Mouse (Mus musculus): ENCODE data around the gene Lhfpl5.

DNA sequence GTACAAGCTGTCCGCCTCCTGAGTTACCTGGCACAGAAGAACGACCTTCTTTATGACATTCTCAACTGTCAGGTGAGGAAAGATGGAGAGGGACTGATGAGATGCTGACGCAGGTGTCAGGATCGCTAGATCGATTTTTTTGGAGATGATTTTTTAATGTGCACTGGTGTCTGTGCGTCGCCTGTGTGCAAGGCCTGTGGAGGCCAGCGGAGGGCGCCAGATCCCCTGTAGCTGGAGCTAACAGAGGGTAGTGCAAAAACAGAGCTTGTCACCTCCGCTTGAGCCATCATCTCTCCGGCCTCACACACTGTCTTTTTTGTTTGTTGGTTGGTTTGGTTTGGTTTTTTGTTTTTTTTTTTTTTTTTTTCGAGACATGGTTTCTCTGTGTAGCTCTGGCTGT, 37.6 kb upstream of the Lhfpl5 start:
- no peak for TF ChIP-seq CTCF (IDR thresholded peaks at IDR 0.05; ENCODE audit: low read depth, low read length)
- TF ChIP-seq POLR2A (IDR thresholded peaks at IDR 0.05; ENCODE audit: borderline replicate concordance, low read depth, low read length): no peak

All from bone marrow macrophage, adult 2 months (primary cell).